Mouse (Mus musculus) E14TG2a.4 (cell line): Measurements from ENCODE around the gene Esyt1.

Experiments used
- CTCF ChIP-seq: conservative IDR thresholded peaks from 2 replicates; pipeline ENCODE4 v1.5.1; 2014; ENCODE audit warnings: low read length
- POU5F1 ChIP-seq: IDR thresholded peaks from 2 replicates; pipeline ENCODE4 v1.6.1; 2014; ENCODE audit warnings: low read length, borderline replicate concordance

DNA sequence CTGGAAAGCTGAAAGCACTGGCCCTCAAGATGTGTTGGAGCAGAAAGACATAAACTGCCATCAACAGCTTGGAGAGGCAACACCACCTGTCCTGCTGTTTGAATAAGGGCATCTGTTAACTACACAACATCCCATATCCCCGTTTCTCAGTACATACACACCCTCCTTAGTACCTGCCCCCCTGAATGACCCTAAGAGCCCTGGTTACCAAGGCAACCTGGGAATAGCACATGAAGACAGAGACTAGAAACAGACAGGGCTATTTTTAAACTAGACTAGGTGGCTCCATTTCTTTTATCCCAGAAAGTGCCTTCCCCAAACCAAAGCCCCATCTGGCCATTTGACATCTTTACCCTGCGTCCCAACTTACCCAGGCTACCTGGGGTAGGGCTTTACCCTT lies 17.4 kb upstream of the Esyt1 start:
- TF ChIP-seq CTCF (no peak), POU5F1 (no peak)
